Mouse (Mus musculus) monocyte, adult 5-6 weeks (primary cell): ENCODE data around the gene Rpl37. TPM values are rescaled to one million over a fixed set of nuclear protein-coding genes. Genes with fewer than 3 reads are reported as not detected.

Experiments used
- ATAC-seq: fragments of 153-309, 156-312 bp; replicated peaks from 2 replicates; pipeline ENCODE4 v1.8.0; 2017; ENCODE audit warnings: mild to moderate bottlenecking; ENCODE audit not compliant: low TSS enrichment, insufficient number of reproducible peaks, severe bottlenecking, poor library complexity, low FRiP score
- total RNA-seq: library from RNA; stranded (forward); fragments of 200-1000, 200-491, 200-594 nt; gene quantifications from 3 replicates; pipeline ENCODE4 v1.2.3, GENCODE M21; 2017

Rpl37 gene
- 582 to 671 TPM (median 653 TPM) in 3 replicates for total RNA-seq

DNA sequence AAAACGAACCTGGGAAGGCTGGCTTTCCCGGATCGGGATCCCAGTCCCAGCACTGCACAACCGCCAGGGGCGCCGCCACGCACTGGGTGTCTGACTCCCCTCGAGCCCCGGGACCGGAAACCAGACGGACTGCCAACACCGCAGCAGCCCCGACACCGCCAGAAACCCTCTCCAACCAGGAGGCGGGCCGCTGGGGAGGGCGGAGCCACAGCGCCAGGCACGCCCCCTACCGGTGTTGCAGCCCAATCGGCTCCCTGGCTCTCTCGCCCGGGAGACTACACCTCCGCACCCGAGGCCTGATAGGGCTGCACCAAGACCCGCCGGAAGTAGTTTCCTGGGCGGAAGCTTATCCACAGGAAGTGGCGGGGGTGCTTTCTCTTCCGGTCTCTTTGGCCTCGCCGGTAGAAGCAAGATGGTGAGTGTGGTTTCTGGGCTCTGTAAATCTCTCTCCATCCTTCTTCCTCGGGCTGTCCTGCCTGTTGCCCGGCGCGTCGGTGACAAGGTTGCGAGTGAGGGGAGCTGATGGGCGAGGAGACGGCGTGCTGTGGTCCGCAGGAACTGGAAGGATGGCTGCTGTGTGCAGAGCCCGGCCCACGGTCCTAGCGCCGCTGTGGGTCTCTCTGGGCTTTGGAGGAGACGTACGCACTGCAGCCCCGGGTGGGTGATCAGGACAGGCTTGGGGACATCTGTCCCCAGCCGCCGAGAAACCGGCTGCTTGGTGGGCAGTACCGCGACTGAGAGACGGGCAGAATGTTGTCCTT, at the start of gene Rpl37:
TSS of gene Rpl37 (plus strand) at position 376 of the 761 bp plus-strand sequence.
- ATAC-seq = peak; percentile 96

DNA sequence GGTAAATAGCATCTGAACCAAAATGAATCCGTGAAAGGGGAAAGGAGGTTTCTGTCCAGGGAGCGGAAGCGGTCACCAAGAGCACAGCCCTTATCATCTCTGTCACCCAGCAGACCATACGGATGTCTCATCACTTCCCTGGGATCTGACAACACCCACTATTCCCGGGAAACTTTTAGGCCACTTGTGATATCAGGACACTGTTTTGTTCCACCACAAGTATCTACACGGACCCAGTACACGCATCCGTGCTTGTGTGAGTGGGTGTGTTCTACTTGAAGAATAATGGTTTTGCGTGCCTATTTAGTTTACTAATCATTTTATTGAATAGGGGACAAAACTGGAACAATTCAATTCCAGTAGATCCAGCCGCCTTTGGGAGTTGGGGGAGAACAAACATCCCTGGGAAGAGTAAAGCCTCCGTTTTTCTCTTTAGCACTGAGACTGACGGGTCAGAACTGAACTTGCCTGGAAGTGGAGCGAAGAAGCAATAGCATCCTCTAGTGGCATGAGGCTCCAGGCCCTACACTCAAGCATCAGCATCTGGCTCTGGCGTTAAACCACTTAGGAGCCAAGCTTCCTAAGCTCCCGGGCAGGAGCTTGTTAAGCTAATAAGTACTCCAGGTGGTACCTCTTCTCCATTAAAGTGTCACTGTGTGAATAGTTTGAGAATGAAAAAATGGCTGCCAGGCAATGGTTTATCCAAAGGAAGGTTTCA, 47.5 kb upstream of the Rpl37 start:
- ATAC-seq = no peak

DNA sequence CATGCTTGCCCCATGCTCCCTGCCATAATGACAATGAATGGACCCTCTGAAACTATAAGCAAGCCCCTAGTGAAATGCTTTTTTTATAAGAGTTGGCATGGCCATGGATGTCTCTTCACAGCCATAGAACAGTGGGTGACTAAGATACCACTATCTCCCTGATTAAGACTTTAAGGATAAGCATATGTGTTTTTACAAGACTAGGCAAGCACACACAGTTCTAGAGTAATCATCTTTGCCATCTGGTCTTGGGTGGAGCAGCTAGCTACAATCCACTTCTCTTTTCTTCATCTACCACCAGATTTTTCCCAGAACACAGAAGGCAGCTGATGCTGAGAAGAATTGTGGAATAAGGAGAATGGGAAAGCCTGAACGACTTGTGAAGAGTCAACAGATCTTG, 35.2 kb upstream of the Rpl37 start:
- ATAC-seq = no peak

DNA sequence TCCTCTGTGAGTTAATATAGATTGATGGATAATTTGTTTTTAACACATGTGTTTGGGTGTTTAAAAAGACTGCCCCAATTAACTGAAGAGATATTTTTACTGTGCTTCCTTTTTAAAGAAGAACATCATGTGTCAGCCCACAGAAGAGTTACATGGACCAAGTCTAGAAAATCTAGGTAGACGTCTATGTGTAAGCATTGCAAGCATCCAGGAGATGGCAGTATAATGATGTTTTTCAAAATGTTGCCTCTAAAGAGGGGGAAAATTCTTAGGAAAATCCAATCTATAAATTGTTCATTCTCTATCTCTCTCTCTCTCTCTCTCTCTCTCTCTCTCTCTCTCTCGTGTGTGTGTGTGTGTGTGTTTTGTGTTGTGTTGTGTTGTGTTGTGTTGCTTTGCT, 30.3 kb upstream of the Rpl37 start:
- no peak for ATAC-seq

DNA sequence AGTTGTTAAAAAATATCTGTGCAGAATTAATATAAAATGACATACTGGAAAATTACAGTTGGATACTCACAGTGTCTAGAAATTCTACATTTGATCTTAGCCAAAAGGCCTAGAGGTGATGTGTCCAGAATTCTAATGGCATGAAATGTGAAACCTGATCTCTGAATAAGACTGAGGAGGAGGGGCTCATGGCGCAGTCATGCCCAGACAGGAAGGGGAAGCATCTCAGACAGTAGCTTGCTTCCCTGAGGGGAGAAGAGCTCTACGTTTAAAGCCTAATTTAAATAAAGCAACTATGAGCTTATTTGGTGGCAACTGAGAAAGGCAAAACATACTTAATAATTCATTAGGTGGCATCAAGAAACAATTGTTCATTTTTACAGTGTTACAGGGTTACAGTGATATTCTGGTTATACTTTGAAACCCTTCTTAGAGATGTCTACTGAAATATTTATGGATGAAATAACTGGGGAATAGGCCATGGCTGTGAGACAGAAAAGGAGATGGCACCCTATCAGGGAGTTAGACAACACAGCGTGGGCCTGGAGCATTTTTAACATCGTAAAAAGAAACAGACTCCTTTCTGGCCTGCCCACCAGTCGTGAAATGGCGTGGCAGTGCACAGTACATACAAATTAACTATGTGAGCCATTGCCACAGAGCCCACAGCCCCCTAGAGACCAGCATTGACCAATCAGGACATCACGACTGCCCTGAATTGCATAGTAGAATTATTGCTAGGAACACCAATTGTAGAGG, 27.4 kb upstream of the Rpl37 start:
- no peak for ATAC-seq

DNA sequence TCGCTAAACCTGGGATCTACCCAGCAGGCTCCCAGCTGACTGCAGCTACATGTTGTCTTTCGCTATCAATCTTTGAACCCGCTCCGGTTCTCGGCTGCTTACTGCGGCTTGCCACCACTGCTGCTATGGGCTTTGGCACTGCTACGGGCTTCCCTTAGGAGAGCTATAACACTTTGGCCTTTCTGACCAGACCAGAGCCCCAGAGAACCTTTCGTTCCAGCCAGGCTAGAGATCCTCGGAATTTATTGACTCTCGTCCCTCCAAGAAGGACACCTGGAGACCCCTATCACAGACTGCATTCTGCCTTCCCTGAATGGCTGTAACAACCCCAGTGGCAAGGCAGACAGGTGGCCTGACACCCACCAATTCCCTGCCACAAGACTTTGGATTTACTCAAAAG, 26.3 kb upstream of the Rpl37 start:
- no peak for ATAC-seq

DNA sequence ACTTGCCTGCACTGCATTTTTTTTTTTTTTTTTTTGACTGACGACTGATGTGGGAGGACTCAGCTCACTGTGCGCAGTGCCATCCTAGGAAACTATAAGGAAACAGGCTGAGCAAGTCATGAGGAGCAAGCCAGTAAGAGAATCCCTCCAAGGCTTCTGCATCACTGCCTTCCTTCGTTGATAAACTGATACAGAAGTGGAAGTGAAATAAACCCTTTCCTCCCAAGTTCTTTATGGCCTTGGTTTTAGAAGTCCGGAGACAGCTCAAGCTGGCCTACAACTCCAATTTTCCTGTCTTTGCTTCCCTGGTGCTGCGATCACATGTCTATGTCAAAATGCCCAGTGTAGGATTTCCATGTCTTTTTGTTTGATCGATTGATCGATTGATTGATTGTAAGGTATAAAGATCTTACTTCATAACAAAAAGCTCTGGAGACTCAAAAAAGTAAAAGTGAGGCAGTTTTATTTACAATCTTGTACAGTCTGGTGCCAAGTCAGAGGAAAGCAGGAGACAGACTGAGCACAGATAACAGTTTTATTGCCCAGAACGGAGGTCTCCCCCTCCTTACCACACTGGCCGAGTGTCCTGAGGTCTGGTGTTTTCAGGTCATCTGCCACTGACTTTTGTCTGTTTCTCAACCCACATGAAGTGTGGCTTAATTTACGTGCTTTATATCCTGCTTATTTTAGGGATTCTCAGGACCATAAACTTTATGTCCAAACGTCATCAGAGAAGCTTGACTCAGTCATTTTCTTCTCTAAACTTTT, 20.7 kb upstream of the Rpl37 start:
- no peak for ATAC-seq

DNA sequence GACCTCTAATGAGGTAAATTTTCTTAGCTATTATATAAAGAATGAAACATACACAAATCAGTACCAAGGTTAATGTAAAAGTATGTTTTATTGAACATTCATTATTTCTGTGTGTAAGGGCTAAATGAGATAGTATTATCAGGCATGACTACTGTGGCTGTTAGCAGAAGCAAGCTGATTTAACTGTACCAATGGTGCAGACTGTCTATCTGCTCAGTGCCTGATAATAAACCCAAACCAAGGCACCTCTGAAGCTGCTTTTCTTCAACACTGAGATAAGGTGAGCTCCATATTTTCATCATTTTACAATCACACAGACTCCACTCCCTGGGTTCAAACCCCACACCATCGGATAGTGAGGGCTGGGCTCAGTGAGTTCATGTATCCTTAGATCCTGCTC, 19.1 kb upstream of the Rpl37 start:
- no peak for ATAC-seq

DNA sequence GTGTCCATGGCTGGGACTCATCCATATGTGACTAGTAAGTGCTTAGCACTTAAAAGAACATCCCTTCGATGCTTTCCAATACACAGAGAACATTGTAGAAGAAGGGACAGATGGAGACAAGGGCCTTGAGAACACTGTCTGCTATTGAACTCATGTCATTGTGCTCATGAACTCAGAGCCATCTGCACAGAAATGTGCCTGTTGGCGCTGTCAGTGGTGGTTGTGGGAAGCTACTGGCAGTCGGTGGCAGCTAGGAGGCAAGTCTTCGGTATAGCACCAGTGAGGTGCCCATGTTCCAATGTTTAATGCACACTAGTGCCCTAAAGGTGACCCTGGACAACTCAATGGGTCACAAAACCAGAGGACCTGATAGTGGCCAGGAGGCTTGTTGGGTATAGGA, 14.1 kb upstream of the Rpl37 start:
- no peak for ATAC-seq

DNA sequence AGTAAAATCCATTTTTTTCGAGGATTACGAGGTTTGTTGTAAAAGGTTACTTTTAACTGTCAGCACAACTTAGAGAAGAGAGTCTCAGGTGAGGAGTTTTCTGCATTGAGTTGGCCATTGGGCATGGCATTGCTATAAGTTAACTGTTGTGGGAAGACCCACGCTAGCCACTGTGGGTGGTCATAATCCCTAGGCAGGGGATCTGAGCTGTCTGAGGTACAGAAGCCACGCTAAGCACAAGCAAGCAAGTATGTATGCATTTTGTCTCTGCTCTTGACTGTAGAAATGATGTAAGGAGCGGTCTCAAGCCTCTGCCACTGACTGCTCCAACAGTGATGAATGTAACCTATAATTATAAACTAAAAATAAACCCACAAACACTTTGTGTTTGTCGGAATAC, 10.6 kb upstream of the Rpl37 start:
- ATAC-seq = no peak

DNA sequence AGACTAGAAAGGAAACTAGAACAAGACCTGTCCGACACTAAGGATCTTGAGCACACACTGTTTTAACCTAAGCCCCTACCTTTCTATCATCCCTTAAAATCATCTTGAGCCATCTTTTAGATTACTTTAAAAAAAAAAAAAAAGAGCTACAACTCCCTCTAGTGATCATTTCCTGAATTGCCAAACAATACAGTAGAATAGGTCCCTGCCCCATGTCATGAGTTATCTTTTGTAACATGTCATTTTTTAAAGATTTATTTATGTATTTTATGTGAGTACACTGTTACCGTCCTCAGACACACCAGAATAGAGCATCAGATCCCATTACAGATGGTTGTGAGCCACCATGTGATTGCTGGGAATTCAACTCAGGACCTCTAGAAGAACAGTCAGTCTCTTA, 10.2 kb upstream of the Rpl37 start:
- ATAC-seq = no peak

DNA sequence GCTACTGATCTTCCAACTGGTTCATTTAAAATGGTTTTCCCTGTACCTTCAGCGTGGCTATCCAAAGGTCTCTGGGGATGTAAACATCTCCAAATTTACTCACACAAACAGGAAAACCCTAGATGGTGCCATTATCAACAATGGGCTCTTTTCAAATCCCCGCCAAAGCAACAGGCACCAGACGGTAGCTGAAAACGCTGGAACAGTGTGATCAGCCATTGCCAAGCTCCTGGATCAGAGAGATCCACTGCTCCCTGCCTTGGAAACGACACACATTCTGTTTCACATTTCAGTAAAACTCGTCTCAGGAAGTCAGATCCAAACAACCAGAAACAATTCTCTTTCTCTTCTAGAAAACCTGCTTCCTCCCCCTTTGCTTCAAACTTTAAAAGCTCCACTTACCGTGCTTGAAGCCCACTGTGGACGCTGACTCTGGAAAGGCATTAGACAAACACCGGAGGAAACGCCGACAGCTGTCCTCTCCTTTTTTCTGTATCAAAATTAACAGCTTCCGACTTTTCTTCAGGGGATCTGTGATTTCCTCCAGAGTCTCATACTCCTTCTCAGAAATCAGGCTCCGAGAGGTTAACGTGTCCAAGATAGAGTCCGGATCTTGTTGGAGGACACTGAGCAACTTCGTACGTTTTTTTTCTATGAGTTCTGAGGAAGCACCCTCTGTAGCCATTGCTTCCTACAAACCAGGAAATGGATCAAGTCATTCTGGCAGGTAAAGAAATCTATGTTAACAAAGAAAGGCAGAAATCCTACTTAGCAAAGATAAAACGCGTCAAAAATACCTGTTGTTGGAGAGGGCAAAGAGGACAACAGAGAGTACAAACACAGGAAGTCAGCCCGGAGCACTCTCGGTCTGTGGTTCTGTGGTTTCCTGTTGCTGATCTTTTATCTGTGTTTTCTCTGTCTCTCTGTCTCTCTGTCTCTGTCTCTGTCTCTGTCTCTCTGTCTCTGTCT, 8.5 kb upstream of the Rpl37 start, which contains the start of gene Card6:
TSS of gene Card6 (minus strand) at position 854 of the 969 bp plus-strand sequence.
- peak; percentile 69; the same call in 1 of the 2 replicates for ATAC-seq

DNA sequence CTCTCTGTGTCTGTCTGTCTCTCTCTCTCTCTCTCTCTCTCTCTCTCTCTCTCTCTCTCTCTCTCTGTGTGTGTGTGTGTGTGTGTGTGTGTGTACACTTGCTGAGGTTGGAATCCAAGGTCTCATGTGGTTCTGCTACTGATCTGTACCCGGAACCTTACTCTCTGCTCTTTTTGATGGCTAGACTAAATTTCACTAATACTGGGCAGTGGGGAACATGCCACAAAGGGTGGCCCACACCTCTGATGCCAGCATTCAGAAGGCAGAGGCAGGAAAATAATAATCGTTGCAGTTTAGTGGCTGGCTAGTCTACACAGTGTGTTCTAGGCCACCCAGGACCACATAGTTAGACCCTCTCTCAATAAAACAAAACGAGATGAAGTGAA, 7.8 kb upstream of the Rpl37 start:
- ATAC-seq = no peak

DNA sequence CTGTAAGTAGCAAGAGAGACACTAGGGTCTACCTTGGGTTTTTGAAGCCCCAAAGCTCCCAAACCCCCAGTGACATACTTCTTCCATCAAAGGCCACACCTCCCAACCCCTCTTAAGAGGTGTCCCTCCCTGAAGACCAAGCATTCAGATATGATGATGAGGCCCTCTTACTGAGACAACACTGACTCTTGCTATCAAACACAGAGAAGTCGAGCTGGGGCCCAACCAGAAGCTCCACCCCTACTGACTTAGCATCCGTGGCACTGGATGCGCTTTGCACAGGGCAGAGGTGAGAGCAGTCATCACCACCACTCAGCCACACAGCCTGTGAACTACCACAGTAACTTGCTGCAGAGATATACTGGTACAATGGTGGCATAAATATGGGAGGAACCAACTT, 3.8 kb upstream of the Rpl37 start:
- ATAC-seq = no peak

DNA sequence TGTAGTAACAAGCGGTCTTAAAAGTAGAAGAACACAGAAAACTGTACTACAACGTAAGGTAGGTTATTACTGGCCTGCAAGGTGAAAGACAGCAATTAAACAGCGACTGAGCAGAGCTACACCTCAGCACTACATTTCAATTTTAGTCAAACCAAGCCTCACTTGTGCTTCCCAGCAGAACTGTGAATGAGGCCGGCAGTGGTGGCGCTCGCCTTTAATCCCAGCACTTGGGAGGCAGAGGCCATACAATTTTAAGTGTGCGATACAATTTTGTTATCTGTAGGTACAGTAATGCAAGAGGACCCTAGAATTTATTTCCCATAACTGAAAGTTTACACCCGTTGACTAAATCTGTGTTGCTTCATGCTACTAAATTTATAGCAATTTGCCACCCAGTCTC, 1.3 kb upstream of the Rpl37 start:
- ATAC-seq = no peak

DNA sequence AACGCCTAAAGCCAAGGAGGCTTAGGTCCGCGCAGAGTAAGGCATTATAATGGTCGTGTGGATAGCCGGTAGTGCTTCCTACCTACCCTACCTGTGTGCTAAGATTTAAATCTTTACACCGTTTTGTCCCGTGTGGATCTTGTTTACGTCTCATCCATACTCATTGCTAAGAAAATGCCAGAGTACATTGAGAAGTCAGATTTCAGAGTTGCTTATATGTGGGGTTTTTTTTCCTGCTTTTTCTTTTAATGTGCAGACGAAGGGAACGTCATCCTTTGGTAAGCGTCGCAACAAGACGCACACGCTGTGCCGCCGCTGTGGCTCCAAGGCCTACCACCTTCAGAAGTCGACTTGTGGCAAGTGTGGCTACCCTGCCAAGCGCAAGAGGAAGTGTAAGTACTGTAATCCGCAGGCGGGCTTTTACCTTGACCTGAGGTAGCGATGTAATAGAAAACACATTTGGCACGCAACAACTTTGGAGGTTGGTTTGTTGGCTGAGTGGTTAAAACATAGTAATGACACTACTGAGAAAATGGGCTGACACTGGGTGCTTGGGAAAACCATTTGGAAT, 671 bp downstream of the Rpl37 start:
- no peak for ATAC-seq

DNA sequence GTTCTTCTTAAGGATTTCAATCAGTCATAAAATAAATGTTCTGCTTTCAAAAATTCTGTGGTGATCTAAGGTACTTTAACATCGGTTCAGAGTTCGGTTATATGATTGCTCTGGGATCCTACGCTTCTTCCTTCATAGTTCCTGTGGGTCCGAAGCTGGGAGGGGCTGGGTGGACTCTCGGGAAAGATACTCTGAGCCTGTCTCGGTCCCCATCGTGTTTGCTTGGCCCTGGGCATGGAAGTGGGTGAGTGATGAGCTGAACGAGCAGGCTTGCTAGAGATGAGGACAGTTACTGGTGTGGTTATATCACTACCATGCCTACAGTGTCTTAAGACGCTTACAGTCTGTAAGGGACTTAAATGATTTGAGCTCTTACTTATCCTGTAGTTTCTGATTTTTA, 2.2 kb downstream of the Rpl37 start:
- ATAC-seq = no peak

DNA sequence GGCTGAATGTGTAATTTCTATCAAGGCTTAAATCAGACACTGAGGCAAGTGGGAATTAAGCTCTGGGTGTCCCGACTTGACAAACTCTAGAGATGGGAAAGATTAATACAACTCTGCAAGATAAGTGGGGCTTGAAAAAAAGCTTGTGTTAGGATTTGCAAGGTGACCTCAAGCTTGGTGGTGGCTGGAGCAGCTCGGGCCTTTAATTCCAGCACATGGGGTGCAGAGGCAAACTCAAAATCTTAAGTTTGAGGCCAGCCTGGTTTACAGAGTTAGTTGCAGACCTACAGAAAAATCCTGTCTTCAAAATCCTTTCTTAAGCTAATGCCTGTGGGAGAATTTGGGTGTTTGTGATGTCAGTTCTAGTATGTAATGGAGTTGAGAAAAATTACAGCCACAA, 2.7 kb downstream of the Rpl37 start:
- ATAC-seq = no peak
